In the genomic region with DNA sequence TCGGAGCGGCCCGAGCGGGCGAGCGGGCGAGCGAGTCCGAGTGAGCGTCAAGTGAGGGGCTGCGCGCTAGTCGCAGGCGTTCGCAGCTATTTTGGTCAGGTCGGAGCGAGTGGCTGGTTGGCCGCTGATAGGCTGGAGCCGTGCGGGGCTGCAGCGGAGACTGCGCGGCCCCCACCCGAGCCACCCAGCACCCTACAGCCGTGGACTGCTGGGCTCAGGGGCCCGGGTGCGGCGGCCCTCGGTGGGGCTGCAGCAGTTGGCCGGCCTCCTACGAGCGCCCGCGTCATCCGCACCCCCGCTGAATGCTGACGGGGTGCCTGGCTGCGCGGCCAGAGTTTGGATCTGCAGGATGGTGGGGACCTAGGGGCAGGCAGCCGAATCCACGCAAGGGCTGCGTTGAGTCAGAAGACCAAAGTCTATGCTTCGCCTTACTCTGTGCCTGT, we compare ENCODE assay signal across 7 mouse cellular contexts. TPM values are rescaled to one million over a fixed set of nuclear protein-coding genes. Genes with fewer than 3 reads are reported as not detected.
DNase-seq lines count a peak whose midpoint lies in the region; ATAC-seq and TF ChIP-seq lines count a peak whose summit lies in the region.

No protein-coding gene starts in this region.

- in situ Hi-C loops in ES-E14 (cut with MboI; ENCODE audit: low sequenced_read_pairs in 2 of 2, unreplicated experiment in 2 of 2) = no loop called here

- H3K27me3 ChIP-seq in embryonic facial prominence, embryonic 14.5 days (replicated peaks; ENCODE audit: control insufficient read depth, insufficient read depth, low read length) = peaks cover 24% of the 10 kb centered on the region
- no peaks in the 10 kb centered on the region for H3K27me3 ChIP-seq in hindbrain, embryonic 11.5 days (ENCODE audit: control insufficient read depth, insufficient read depth, low read length)
- H3K27me3 ChIP-seq in midbrain, embryonic 16.5 days (ENCODE audit: control insufficient read depth, insufficient read depth, low read depth, low read length) = no peaks in the 10 kb centered on the region

- WGBS in embryonic facial prominence, embryonic 14.5 days = 2% methylated on average over 27 of the region's 43 CpGs
- WGBS in hindbrain, embryonic 11.5 days = under 1% methylated on average over 22 of the region's 43 CpGs
- under 1% methylated on average over 40 of the region's 43 CpGs for WGBS in midbrain, embryonic 16.5 days

- intact Hi-C loops in left cerebral cortex, postnatal 36 days (cut with DNase I) = loop anchor here (5.0 to 10.0 kb wide), 4 partner anchors 76 to 311 kb away; no protein-coding TSS in a partner anchor

- no peak for DNase-seq in ES-E14 (ENCODE audit: low read depth, low spot score)
- DNase-seq in adrenal gland, postnatal 10 days = peak; percentile 59
- no peak for DNase-seq in embryonic facial prominence, embryonic 14.5 days (ENCODE audit: low spot score)
- DNase-seq in hindbrain, embryonic 11.5 days (ENCODE audit: low spot score) = peak; percentile 63
- DNase-seq in left cerebral cortex, postnatal 36 days (ENCODE audit: low spot score in 2 of 2) = peak; percentile 79 to 86
- DNase-seq in thymus, postnatal 4 days = peak; percentile 25

- no peaks in the 10 kb centered on the region; the same call in 1 of the 2 replicates for H3K36me3 ChIP-seq in ES-E14 (ENCODE audit: control insufficient read depth, insufficient read depth, low read length, poor library complexity, severe bottlenecking)
- peaks cover 8% of the 10 kb centered on the region; the same call in 1 of the 2 replicates for H3K36me3 ChIP-seq in embryonic facial prominence, embryonic 14.5 days (ENCODE audit: control insufficient read depth, insufficient read depth, low read length)
- H3K36me3 ChIP-seq in hindbrain, embryonic 11.5 days (ENCODE audit: control insufficient read depth, insufficient read depth, low read length) = no peaks in the 10 kb centered on the region
- H3K36me3 ChIP-seq in midbrain, embryonic 16.5 days (ENCODE audit: control insufficient read depth, insufficient read depth, low read length) = no peaks in the 10 kb centered on the region

- peaks cover 0 to 4% of the 10 kb centered on the region in 2 experiments; a peak in 1 of 4 replicates for H3K4me1 ChIP-seq in ES-E14 (ENCODE audit: control insufficient read depth in 2 of 2, insufficient read depth in 2 of 2, low read length in 2 of 2, poor library complexity in 1 of 2)
- 0 out of 2 replicates have a peak, but pooled peaks cover 5% of the 10 kb centered on the region for H3K4me1 ChIP-seq in embryonic facial prominence, embryonic 14.5 days (ENCODE audit: control insufficient read depth, insufficient read depth, low read length)
- H3K4me1 ChIP-seq in hindbrain, embryonic 11.5 days (replicated peaks; ENCODE audit: control insufficient read depth, insufficient read depth, low read length) = peaks cover 6% of the 10 kb centered on the region; the same call in 1 of the 2 replicates
- peaks cover 31% of the 10 kb centered on the region for H3K4me1 ChIP-seq in midbrain, embryonic 16.5 days (ENCODE audit: control insufficient read depth, insufficient read depth, low read length)

- peak overlapping the region; percentile 54 to 86 for H3K4me3 ChIP-seq in ES-E14 (ENCODE audit: insufficient read depth in 1 of 2, low read depth in 1 of 2, low read length in 2 of 2, poor library complexity in 1 of 2, severe bottlenecking in 1 of 2)
- H3K4me3 ChIP-seq in embryonic facial prominence, embryonic 14.5 days (ENCODE audit: low read depth, low read length) = peak overlapping the region; percentile 63
- H3K4me3 ChIP-seq in hindbrain, embryonic 11.5 days (ENCODE audit: low read depth, low read length) = peak overlapping the region; percentile 80
- H3K4me3 ChIP-seq in midbrain, embryonic 16.5 days (ENCODE audit: low read depth, low read length) = peak overlapping the region; percentile 88

- ATAC-seq in embryonic facial prominence, embryonic 14.5 days (ENCODE audit: low read depth) = peak; percentile 70
- ATAC-seq in hindbrain, embryonic 11.5 days (ENCODE audit: low FRiP score) = peak; percentile 77
- peak; percentile 78 for ATAC-seq in midbrain, embryonic 16.5 days

- H3K4me2 ChIP-seq in embryonic facial prominence, embryonic 14.5 days (ENCODE audit: low read depth, low read length) = peak overlapping the region; percentile 100
- peak overlapping the region; percentile 99 for H3K4me2 ChIP-seq in hindbrain, embryonic 11.5 days (replicated peaks; ENCODE audit: low read depth, low read length)
- H3K4me2 ChIP-seq in midbrain, embryonic 16.5 days (ENCODE audit: low read length) = peak overlapping the region; percentile 92

- no peaks in the 10 kb centered on the region for H3K9me3 ChIP-seq in ES-E14 (ENCODE audit: control insufficient read depth, insufficient read depth, low read depth, low read length)
- no peaks in the 10 kb centered on the region for H3K9me3 ChIP-seq in embryonic facial prominence, embryonic 14.5 days (ENCODE audit: control insufficient read depth, low read length)
- H3K9me3 ChIP-seq in hindbrain, embryonic 11.5 days (ENCODE audit: control insufficient read depth, low read length) = no peaks in the 10 kb centered on the region
- H3K9me3 ChIP-seq in midbrain, embryonic 16.5 days (replicated peaks; ENCODE audit: control insufficient read depth, low read length, poor library complexity, severe bottlenecking) = no peaks in the 10 kb centered on the region

- peak overlapping the region; percentile 46; the same call in 1 of the 2 replicates for H3K9ac ChIP-seq in ES-E14 (ENCODE audit: insufficient read depth, low read depth, low read length, poor library complexity, severe bottlenecking)
- peak overlapping the region; percentile 69 for H3K9ac ChIP-seq in embryonic facial prominence, embryonic 14.5 days (ENCODE audit: low read depth, low read length)
- peak overlapping the region; percentile 96 for H3K9ac ChIP-seq in hindbrain, embryonic 11.5 days (ENCODE audit: low read depth, low read length)
- H3K9ac ChIP-seq in midbrain, embryonic 16.5 days (ENCODE audit: low read depth, low read length) = peak overlapping the region; percentile 97

- no peak overlapping the region for H3K27ac ChIP-seq in ES-E14 (ENCODE audit: insufficient read depth, low read depth, low read length, poor library complexity, severe bottlenecking)
- no peak overlapping the region for H3K27ac ChIP-seq in embryonic facial prominence, embryonic 14.5 days (replicated peaks; ENCODE audit: low read depth, low read length)
- peak overlapping the region; percentile 88 for H3K27ac ChIP-seq in hindbrain, embryonic 11.5 days (ENCODE audit: low read depth, low read length)
- peak overlapping the region; percentile 96 for H3K27ac ChIP-seq in midbrain, embryonic 16.5 days (ENCODE audit: low read length)

TF ChIP-seq in ES-E14, 5 proteins besides CTCF, POLR2A, EP300 and RAD21:
- no peak for TF ChIP-seq ZC3H11A (IDR thresholded peaks at IDR 0.05; ENCODE audit: borderline replicate concordance, low read depth, low read length)
- no peak for TF ChIP-seq HCFC1 (IDR thresholded peaks at IDR 0.05; ENCODE audit: borderline replicate concordance, insufficient read depth, low read length)
- no peak for TF ChIP-seq ZNF384 (IDR thresholded peaks at IDR 0.05; ENCODE audit: low read depth, low read length)
- TF ChIP-seq MAFK (IDR thresholded peaks at IDR 0.05; ENCODE audit: insufficient read depth, low read depth, low read length) = no peak
- no peak for TF ChIP-seq CHD2 (IDR thresholded peaks at IDR 0.05; ENCODE audit: low read depth, low read length)

RNA-seq across cellular contexts. Expression of a gene that starts 1.9 kb away (rescaled TPM):
- 0.85 and 1.2 TPM in 2 replicates for total RNA-seq in ES-E14 (2012; rRNA removed)
- 1 to 10 TPM; 5.2 to 5.9 TPM for total RNA-seq in adrenal gland, postnatal 10 days (2021)
- 0.80 and 1.0 TPM in 2 replicates for polyA plus RNA-seq in embryonic facial prominence, embryonic 14.5 days (2014; fragmentation: Nextera tagmentation; extraction: Ambion mirVana)
- 4.5 and 4.7 TPM in 2 replicates for polyA plus RNA-seq in hindbrain, embryonic 11.5 days (2014; fragmentation: Nextera tagmentation; extraction: Ambion mirVana)
- 100 to 1,000 TPM in 1 of 2 experiments, 10 to 100 TPM in 1; 95.8 to 105 TPM for total RNA-seq in left cerebral cortex, postnatal 36 days (2021)
- polyA plus RNA-seq in midbrain, embryonic 16.5 days (2015; fragmentation: Nextera tagmentation; extraction: Ambion mirVana) = 6.7 and 6.8 TPM in 2 replicates

Comparison
In these comparisons a context has a peak if more than half of its experiments do, and no peak if none do; other contexts are left out.
1. DNase-seq: peak in adrenal gland, postnatal 10 days (single experiment), hindbrain, embryonic 11.5 days (single experiment), left cerebral cortex, postnatal 36 days (2 of 2) and thymus, postnatal 4 days (single experiment); none in ES-E14 (single experiment) and embryonic facial prominence, embryonic 14.5 days (single experiment).
2. H3K27ac ChIP-seq: peak in hindbrain, embryonic 11.5 days (single experiment) and midbrain, embryonic 16.5 days (single experiment); none in ES-E14 (single experiment) and embryonic facial prominence, embryonic 14.5 days (single experiment).
3. H3K9ac ChIP-seq: peak in every context shown above with its lines; median percentile 97 in midbrain, embryonic 16.5 days; 96 in hindbrain, embryonic 11.5 days; 69 in embryonic facial prominence, embryonic 14.5 days; 46 in ES-E14.
4. RNA of a gene that starts 1.9 kb away (total RNA-seq): 95.8 to 105 TPM in left cerebral cortex, postnatal 36 days; 5.2 to 5.9 TPM in adrenal gland, postnatal 10 days and 0.85 to 1.2 TPM in ES-E14; every median in the first group is over 10 times any median in the second.
5. Peak in every context shown above with its lines, with median percentiles within 50 percentile points of each other: H3K4me3 ChIP-seq, ATAC-seq and H3K4me2 ChIP-seq.